Mouse (Mus musculus) hindbrain, embryonic 10.5 days (tissue): ENCODE measurements around the gene Dlg2. TPM values are rescaled to one million over a fixed set of nuclear protein-coding genes. Genes with fewer than 3 reads are reported as not detected.

Experiments used
- DNase-seq: peaks from one replicate; pipeline ENCODE4 v3.0.0-alpha.2; 2017; ENCODE audit warnings: low spot score
- H3K27ac ChIP-seq: fragments of 300-500 bp; sonication (generic); 2 replicates; pipeline ENCODE4 v1.5.1; 2016; ENCODE audit warnings: mild to moderate bottlenecking, moderate library complexity
- H3K27me3 ChIP-seq: fragments of 300-500 bp; sonication (generic); 2 replicates; pipeline ENCODE4 v1.6.1; 2016; ENCODE audit warnings: mild to moderate bottlenecking; ENCODE audit not compliant: poor library complexity, insufficient read depth, severe bottlenecking
- H3K36me3 ChIP-seq: fragments of 300-500 bp; sonication (generic); 2 replicates; pipeline ENCODE4 v1.6.1; 2016; ENCODE audit warnings: mild to moderate bottlenecking, moderate library complexity
- H3K4me1 ChIP-seq: fragments of 300-500 bp; sonication (generic); replicated peaks from 2 replicates; pipeline ENCODE4 v1.6.1; 2016; ENCODE audit warnings: mild to moderate bottlenecking
- H3K4me3 ChIP-seq: fragments of 300-500 bp; sonication (generic); 2 replicates; pipeline ENCODE4 v1.5.1; 2016; ENCODE audit warnings: mild to moderate bottlenecking, moderate library complexity
- H3K9me3 ChIP-seq: fragments of 300-500 bp; sonication (generic); 2 replicates; pipeline ENCODE4 v1.6.1; 2016; ENCODE audit warnings: mild to moderate bottlenecking, moderate library complexity
- WGBS: fragments of 180-500 bp; shearing (Covaris S2); methylation state at CpG from one replicate; pipeline ENCODE4 v1.1.7; 2016; 5-methylcytosine and 5-hydroxymethylcytosine counted together
- polyA plus RNA-seq: library from polyadenylated mRNA; unstranded; fragments of >200 nt; fragmentation: Nextera tagmentation; extraction: Ambion mirVana; gene quantifications from 2 replicates; pipeline ENCODE4 v1.2.1, GENCODE M21; 2016

Gene Dlg2
- polyA plus RNA-seq, 1 experiment from 2014 or later, result 2.2 TPM

DNA sequence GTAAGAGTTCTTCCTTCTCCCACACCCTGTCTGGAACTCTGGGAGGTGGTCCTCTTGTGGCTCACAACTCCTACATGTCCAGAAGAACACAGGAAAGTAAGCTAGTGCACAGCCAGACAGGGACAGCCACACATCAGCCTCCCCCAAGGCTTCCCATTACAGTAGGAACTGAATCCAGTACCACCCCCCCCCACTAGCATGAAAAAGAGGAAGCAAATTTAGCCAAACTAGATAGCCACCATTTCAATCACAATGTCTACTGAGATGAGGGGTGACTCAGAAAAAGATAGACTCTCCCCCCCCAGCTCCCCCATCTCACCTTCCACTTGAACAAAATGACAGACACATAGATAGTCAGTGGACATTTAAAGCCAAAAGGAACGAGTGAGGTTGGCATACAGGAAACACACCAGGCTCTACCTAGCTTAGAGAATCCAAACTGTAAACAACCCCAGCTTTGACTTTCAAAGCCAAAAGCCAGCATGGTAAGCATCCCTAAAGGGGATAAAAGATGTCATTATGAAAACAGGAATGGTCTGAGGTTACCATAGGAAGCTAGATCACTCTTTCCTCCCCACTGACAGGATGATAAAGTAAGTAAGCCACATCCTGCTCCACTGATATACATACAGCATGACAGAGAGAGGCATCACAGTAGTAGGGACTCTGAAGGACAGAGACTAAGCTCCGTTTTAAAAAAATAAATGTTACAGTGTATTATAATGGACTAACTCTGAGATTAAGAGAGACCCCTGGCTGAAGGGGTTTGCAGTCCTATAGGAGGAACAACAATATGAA is 1986.8 kb downstream of the Dlg2 start:
- Histone ChIP-seq H3K27me3 (no peaks in the 10 kb centered on the region), H3K4me1 (no peaks in the 10 kb centered on the region), H3K36me3 (no peaks in the 10 kb centered on the region), H3K27ac (no peak overlapping the region), H3K4me3 (no peak overlapping the region), H3K9me3 (no peaks in the 10 kb centered on the region)
- WGBS, result 75% methylated on average over 2 of the region's 2 CpGs
- DNase-seq, result no peak

DNA sequence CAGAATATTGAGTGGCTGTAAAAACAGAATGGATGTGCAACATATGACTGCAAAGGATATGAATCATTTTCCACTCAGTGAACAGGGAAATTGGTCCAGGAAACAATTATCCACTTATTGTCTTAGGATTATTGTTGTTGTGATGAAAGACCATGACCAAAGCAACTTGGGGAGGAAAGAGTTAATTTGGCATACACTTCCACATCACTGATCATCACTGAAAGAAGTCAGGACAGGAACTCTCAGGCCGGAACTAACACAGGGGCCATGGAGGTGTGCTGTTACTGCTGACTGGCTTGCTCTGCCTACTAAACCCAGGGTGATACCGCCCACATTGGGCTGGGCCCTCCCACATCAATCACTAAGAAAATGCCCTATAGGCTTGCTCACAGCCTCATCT is 1987.8 kb downstream of the Dlg2 start:
- WGBS, result 51% methylated on average over 2 of the region's 2 CpGs
- no peak overlapping the region for H3K4me3 ChIP-seq
- H3K27me3 ChIP-seq, result no peaks in the 10 kb centered on the region
- no peak overlapping the region for H3K27ac ChIP-seq
- H3K36me3 ChIP-seq, result no peaks in the 10 kb centered on the region
- no peaks in the 10 kb centered on the region for H3K9me3 ChIP-seq
- no peaks in the 10 kb centered on the region for H3K4me1 ChIP-seq
- no peak for DNase-seq

GRCm38 (mm10) chr7:92479143-92479542 is 2002.7 kb downstream of the Dlg2 start:
- Histone ChIP-seq H3K27ac (no peak overlapping the region), H3K9me3 (no peaks in the 10 kb centered on the region), H3K4me1 (no peaks in the 10 kb centered on the region), H3K27me3 (no peaks in the 10 kb centered on the region), H3K4me3 (no peak overlapping the region), H3K36me3 (no peaks in the 10 kb centered on the region)
- no peak for DNase-seq
- WGBS, result 75% methylated on average over 1 of the region's 1 CpGs

DNA sequence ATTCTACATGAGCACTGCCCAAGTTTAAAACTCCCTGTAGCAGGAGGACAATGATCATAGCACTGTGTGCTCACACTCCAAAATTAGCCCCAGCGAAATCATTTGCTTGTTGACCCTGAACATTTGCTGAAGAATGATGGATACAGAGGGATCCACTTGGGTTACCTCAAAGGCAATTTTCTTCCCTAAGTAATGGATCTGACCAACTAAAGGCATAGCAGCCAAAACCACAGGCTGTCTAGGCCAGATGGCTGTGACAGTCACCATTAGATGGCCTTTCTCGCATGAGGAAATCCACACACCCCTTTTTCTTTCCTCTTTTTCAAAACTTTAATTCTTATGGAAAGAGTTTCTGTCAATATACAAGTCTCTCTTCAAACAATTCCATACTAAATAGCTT is 2003.3 kb downstream of the Dlg2 start:
- Histone ChIP-seq H3K9me3 (no peaks in the 10 kb centered on the region), H3K36me3 (no peaks in the 10 kb centered on the region), H3K27ac (no peak overlapping the region), H3K4me3 (no peak overlapping the region), H3K27me3 (no peaks in the 10 kb centered on the region), H3K4me1 (no peaks in the 10 kb centered on the region)
- DNase-seq, result no peak
- 89% methylated on average over 2 of the region's 2 CpGs for WGBS

DNA sequence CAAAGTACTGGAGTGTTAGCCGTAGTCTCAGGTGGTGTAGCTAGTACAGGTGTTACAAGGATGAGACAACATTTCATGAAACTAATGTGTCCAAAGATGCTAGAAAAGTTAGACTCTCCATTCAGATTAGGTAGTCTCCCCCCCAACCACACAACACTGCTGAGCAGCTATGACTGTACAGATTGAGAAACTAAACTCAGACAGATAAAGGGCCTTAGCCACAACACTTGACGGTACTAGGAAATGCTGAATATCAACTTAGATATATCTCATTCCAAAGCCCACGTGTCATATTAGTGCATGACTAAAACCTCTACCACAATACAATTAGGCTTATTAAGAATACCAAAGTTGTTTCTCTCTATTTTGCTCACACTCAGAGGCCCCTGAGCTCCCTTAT is 2006.9 kb downstream of the Dlg2 start:
- 93% methylated on average over 3 of the region's 3 CpGs for WGBS
- no peaks in the 10 kb centered on the region for H3K27me3 ChIP-seq
- H3K9me3 ChIP-seq, result no peaks in the 10 kb centered on the region
- DNase-seq, result no peak
- no peak overlapping the region for H3K27ac ChIP-seq
- H3K36me3 ChIP-seq, result no peaks in the 10 kb centered on the region
- H3K4me1 ChIP-seq, result no peaks in the 10 kb centered on the region
- H3K4me3 ChIP-seq, result no peak overlapping the region

- Histone ChIP-seq H3K36me3 (no peaks in the 10 kb centered on the region), H3K4me3 (no peak overlapping the region), H3K4me1 (no peaks in the 10 kb centered on the region), H3K27ac (no peak overlapping the region), H3K27me3 (no peaks in the 10 kb centered on the region), H3K9me3 (no peaks in the 10 kb centered on the region)
- 65% methylated on average over 3 of the region's 3 CpGs for WGBS
- no peak for DNase-seq
These were observed 2009.6 kb downstream of the Dlg2 start for GRCm38 (mm10) chr7:92485881-92486710.

GRCm38 (mm10) chr7:92486878-92487277 is 2010.4 kb downstream of the Dlg2 start:
- Histone ChIP-seq H3K27me3 (no peaks in the 10 kb centered on the region), H3K4me3 (no peak overlapping the region), H3K4me1 (no peaks in the 10 kb centered on the region), H3K27ac (no peak overlapping the region), H3K36me3 (no peaks in the 10 kb centered on the region), H3K9me3 (no peaks in the 10 kb centered on the region)
- 93% methylated on average over 4 of the region's 4 CpGs for WGBS
- no peak for DNase-seq

- Histone ChIP-seq H3K27me3 (no peaks in the 10 kb centered on the region), H3K9me3 (no peaks in the 10 kb centered on the region), H3K27ac (no peak overlapping the region), H3K4me1 (no peaks in the 10 kb centered on the region), H3K36me3 (no peaks in the 10 kb centered on the region), H3K4me3 (no peak overlapping the region)
- no peak for DNase-seq
- WGBS, result 97% methylated on average over 1 of the region's 1 CpGs
These were observed 2015.8 kb downstream of the Dlg2 start for GRCm38 (mm10) chr7:92492262-92492661.

GRCm38 (mm10) chr7:92493521-92493920 is 2017.0 kb downstream of the Dlg2 start:
- no peaks in the 10 kb centered on the region for H3K27me3 ChIP-seq
- H3K9me3 ChIP-seq, result no peaks in the 10 kb centered on the region
- no peak overlapping the region for H3K27ac ChIP-seq
- H3K36me3 ChIP-seq, result no peaks in the 10 kb centered on the region
- WGBS, result 92% methylated on average over 2 of the region's 2 CpGs
- DNase-seq, result no peak
- no peak overlapping the region for H3K4me3 ChIP-seq
- H3K4me1 ChIP-seq, result no peaks in the 10 kb centered on the region

Other genes with a start within 250 kb of the Dlg2 start
- not detected in 2 replicates for gene Ccdc83, start 210.9 kb upstream of the Dlg2 start, polyA plus RNA-seq
- gene Sytl2, start 174.4 kb upstream of the Dlg2 start, polyA plus RNA-seq, result 2.7 and 2.9 TPM in 2 replicates
- gene Ccdc89, start 50.1 kb upstream of the Dlg2 start, polyA plus RNA-seq, result 2.3 and 2.6 TPM in 2 replicates
- 23.6 and 28.7 TPM in 2 replicates for gene Crebzf, start 33.9 kb upstream of the Dlg2 start, polyA plus RNA-seq
- 127 and 132 TPM in 2 replicates for gene Tmem126a, start 19.4 kb upstream of the Dlg2 start, polyA plus RNA-seq
- 38.3 and 39.0 TPM in 2 replicates for gene Tmem126b, start 671 bp upstream of the Dlg2 start, polyA plus RNA-seq